Mouse (Mus musculus) G1E (cell line): ENCODE results near the gene 6030468B19Rik.

Experiments used
- CTCF ChIP-seq: IDR thresholded peaks from 2 replicates; pipeline ENCODE4 v1.5.1; 2012; ENCODE audit warnings: low read depth, low read length, inconsistent platforms, mixed read lengths
- GATA1 ChIP-seq: IDR thresholded peaks from 2 replicates; pipeline ENCODE4 v1.6.1; 2012; ENCODE audit warnings: borderline replicate concordance, low read length, inconsistent platforms, mixed read lengths
- GATA2 ChIP-seq: IDR thresholded peaks from 2 replicates; pipeline ENCODE4 v1.6.1; 2012; ENCODE audit warnings: low read depth, low read length, inconsistent platforms, borderline replicate concordance
- POLR2AphosphoS5 ChIP-seq: IDR thresholded peaks from 2 replicates; pipeline ENCODE4 v1.6.1; 2012; ENCODE audit warnings: low read depth, low read length, inconsistent platforms; ENCODE audit not compliant: insufficient replicate concordance

DNA sequence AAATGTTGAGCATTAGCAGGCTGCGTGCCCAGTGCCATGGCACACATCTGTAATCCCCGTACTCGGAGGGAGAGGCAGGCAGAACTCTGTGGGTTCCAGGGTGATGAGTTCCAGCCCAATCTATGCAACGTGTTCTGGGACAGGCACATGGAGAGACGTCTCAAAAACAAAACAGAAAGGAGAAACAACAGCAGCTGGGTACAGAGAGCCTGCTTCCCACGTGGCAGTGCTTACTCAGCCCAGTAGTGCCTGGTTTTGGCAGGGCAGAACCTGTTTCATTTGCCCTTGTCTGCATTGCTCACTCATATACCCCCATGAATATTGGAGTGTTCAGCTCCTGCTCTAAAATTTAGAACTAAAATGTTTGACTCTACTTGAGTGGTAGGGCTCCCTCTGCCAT is 45.9 kb upstream of the 6030468B19Rik start:
- TF ChIP-seq CTCF (no peak), POLR2AphosphoS5 (no peak), GATA2 (no peak), GATA1 (no peak)
